Comparison of ENCODE assay signal across 9 mouse cellular contexts in the genomic region with DNA sequence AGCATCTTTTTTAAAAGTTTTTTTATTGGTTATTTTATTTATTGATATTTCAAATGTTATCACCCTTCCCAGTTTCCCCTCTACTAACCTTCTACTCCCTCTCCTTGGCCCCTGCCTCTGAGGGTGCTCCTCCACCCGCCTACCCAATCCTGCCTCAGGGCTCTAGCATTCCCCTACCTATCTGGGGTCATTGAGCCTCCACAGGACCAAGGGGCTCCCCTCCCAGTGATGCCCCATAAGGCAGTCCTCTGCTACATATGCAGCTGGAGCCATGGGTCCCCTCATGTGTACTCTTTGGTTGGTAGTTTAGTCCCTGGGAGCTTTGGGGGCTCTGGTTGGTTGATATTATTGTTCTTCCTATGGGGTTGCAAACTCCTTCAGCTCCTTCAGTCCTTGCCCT. TPM values are rescaled to one million over a fixed set of nuclear protein-coding genes. Genes with fewer than 3 reads are reported as not detected.
"Had no signal": no experiment of that assay in that cellular context is flagged by ENCODE, and none has a peak within 500 bp of the region (broad histone marks: within the 10 kb centered on the region; RNA-seq: fewer than 3 reads in every experiment).

No protein-coding gene starts in this region.

RNA-seq across cellular contexts. Expression of a gene that starts 15.1 kb away (rescaled TPM):
- polyA plus RNA-seq: heart, adult 2 months; heart, embryonic 11.5 days; heart, embryonic 13.5 days; heart, embryonic 15.5 days; heart, postnatal 0 days; hindbrain, embryonic 13.5 days; hindbrain, embryonic 15.5 days; intestine, postnatal 0 days; limb, embryonic 10.5 days had no signal
